Mouse (Mus musculus): Measurements from ENCODE around the gene Gm21936.
"Not testable (repeated sequence)": the region's sequence is repeated elsewhere in the genome, so short reads cannot be mapped to it uniquely, and the experiment has no call there.

The Gm21936 gene

DNA sequence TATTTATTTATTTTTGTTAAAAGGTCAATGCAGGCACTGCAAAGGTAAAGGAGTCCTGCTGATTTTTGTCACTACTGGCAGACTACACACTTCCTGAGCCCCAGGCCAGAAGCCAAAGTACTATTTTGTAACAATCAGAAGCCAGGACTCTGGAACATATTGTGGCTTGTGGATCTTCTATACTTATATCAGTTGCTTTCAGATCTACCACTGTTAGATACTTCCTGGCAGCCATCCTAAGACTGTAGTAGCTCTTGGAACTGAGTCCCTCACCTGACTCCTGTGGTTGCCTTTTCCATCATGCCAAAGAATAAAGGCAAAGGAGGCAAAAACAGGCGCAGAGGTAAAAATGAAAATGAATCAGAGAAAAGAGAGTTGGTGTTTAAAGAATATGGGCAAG is at the start of gene Gm21936:
Gene Gm21936, plus strand, starts transcription at position 301 of the 400 bp plus-strand sequence.
- DNase-seq (ENCODE audit: low spot score in 2 of 2) = not testable (repeated sequence)

DNA sequence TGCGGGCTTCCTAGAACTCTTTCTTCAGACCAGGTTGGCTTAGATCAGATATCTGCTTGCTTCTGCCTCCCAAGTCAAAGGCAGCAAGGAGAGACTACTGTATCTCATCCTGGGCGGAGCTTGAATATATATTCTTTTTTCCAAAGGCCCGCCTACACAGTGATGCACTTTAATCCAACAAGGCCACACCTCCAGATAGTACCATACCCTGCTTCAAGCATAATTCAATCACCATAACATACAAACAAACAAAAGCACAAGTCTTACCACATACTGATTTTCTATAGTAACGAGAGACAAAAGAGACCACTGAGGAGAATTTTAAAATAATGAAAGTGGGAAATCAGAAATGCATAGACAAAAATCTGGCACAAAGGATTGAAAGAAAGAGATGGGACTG is 19.7 kb upstream of the Gm21936 start, which contains the start of gene Gm21319:
Gene Gm21319, minus strand, starts transcription at position 101 of the 400 bp plus-strand sequence.
- DNase-seq (ENCODE audit: low spot score in 2 of 2) = not testable (repeated sequence)

DNA sequence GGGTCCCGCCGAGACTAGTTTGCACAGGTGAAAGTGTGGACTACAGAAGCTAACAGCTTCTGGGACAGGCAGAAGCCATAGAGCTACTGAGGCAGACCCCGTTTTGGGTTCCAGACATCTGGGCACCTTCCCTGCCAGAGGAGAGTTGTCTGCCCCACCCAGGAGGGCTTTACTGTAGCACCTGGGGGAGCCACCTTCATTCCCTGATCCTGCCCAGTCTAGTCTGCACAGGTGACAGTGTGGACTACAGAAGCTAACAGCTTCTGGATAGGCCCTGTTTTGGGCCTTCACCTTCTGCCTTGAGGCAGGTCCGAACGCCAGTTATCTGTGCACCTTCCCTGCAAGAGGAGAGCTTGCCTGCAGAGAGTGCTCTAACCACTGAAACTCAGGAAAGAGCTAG is 2.7 kb downstream of the Gm21936 start:
- not testable (repeated sequence) for DNase-seq (ENCODE audit: low spot score in 2 of 2)

DNA sequence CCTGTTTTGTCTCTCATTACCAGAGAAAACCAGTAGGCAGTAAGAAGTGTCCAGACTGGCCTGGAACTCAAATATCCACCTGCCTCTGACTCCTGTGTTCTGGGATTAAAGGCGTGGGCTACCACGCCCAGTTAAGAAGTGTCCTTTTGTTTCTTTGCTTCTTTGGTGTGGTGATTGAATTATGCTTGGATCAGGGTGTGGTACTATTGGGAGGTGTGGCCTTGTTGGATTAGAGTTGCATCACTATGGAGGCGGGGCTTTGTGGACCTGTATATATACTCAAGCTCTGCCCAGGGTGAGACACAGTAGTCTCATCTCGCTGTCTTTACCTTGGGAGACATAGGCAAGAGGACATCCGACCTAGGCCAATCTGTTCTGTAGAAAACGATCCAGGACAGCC is 21.0 kb downstream of the Gm21936 start, which contains the start of gene BB287469:
Gene BB287469, plus strand, starts transcription at position 301 of the 400 bp plus-strand sequence.
- not testable (repeated sequence) for DNase-seq (ENCODE audit: low spot score in 2 of 2)

DNA sequence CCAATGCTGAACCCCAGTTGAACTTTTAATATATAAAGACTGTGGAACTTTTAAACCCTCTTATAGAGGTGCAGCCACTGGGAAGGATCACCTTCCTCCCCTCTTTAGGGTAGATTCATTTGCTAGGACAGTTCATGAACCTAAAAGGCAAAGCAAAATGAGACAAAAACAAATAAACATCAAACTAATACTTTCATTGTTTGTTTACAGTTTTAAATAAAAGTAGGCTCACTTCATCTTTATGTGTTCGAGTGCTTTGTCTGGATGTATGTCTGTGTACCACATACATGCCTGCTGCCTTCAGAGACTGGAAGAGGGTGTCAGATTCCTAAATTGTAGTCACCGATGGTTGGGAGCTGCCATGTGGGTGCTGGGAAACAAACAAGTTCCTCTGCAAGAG is 46.9 kb downstream of the Gm21936 start, which contains the start of gene Gm2001:
Gene Gm2001, minus strand, starts transcription at position 101 of the 400 bp plus-strand sequence.
- not testable (repeated sequence) for DNase-seq (ENCODE audit: low spot score in 2 of 2)

Data from urinary bladder, adult 18-20 months (tissue).